Mouse (Mus musculus): Measurements from ENCODE around the gene Gm11937.
"Not testable (repeated sequence)": the region's sequence is repeated elsewhere in the genome, so short reads cannot be mapped to it uniquely, and the experiment has no call there.

The Gm11937 gene

GRCm38 (mm10) chr11:99610089-99610488, at the start of gene Gm11937:
Gm11937 (minus strand) TSS chr11:99610189.
- not testable (repeated sequence) for DNase-seq (ENCODE audit: low read depth, low spot score)

GRCm38 (mm10) chr11:99659256-99659655, 49.3 kb upstream of the Gm11937 start:
- no peak for DNase-seq (ENCODE audit: low read depth, low spot score)

- DNase-seq (ENCODE audit: low read depth, low spot score), result not testable (repeated sequence)
Measured at GRCm38 (mm10) chr11:99658467-99659010, 48.5 kb upstream of the Gm11937 start, which contains the start of gene Gm11563. Gm11563 (minus strand) TSS chr11:99658960.

- DNase-seq (ENCODE audit: low read depth, low spot score), result no peak
Measured at GRCm38 (mm10) chr11:99657051-99657450, 47.1 kb upstream of the Gm11937 start.

- no peak for DNase-seq (ENCODE audit: low read depth, low spot score)
Measured at GRCm38 (mm10) chr11:99650136-99650535, 40.1 kb upstream of the Gm11937 start, which contains the start of gene Gm11555. Gm11555 (minus strand) TSS chr11:99650236.

GRCm38 (mm10) chr11:99646444-99646843, 36.5 kb upstream of the Gm11937 start:
- DNase-seq (ENCODE audit: low read depth, low spot score), result no peak

- DNase-seq (ENCODE audit: low read depth, low spot score), result no peak
Measured at GRCm38 (mm10) chr11:99644351-99644750, 34.4 kb upstream of the Gm11937 start.

- not testable (repeated sequence) for DNase-seq (ENCODE audit: low read depth, low spot score)
Measured at GRCm38 (mm10) chr11:99643635-99644139, 33.7 kb upstream of the Gm11937 start, which contains the start of gene Krtap4-7. Krtap4-7 (minus strand) TSS chr11:99644089.

GRCm38 (mm10) chr11:99640926-99641325, 30.9 kb upstream of the Gm11937 start:
- DNase-seq (ENCODE audit: low read depth, low spot score), result no peak

- DNase-seq (ENCODE audit: low read depth, low spot score), result no peak
Measured at GRCm38 (mm10) chr11:99637086-99637485, 27.1 kb upstream of the Gm11937 start.

- DNase-seq (ENCODE audit: low read depth, low spot score), result no peak
Measured at GRCm38 (mm10) chr11:99634653-99635134, 24.7 kb upstream of the Gm11937 start, which contains the start of gene Krtap4-2. Krtap4-2 (minus strand) TSS chr11:99635084.

- DNase-seq (ENCODE audit: low read depth, low spot score), result no peak
Measured at GRCm38 (mm10) chr11:99633293-99633692, 23.3 kb upstream of the Gm11937 start.

- DNase-seq (ENCODE audit: low read depth, low spot score), result no peak
Measured at GRCm38 (mm10) chr11:99630890-99631289, 20.9 kb upstream of the Gm11937 start.

GRCm38 (mm10) chr11:99628138-99628537, 18.1 kb upstream of the Gm11937 start, which contains the start of gene Krtap4-1:
Krtap4-1 (minus strand) TSS chr11:99628238.
- no peak for DNase-seq (ENCODE audit: low read depth, low spot score)

- DNase-seq (ENCODE audit: low read depth, low spot score), result no peak
Measured at GRCm38 (mm10) chr11:99620335-99620734, 10.3 kb upstream of the Gm11937 start, which contains the start of gene Gm11562. Gm11562 (minus strand) TSS chr11:99620435.

- no peak for DNase-seq (ENCODE audit: low read depth, low spot score)
Measured at GRCm38 (mm10) chr11:99614796-99615363, 4.9 kb upstream of the Gm11937 start, which contains the start of gene Krtap2-4. Krtap2-4 (minus strand) TSS chr11:99614846.

GRCm38 (mm10) chr11:99609126-99609525, 863 bp downstream of the Gm11937 start:
- peak; percentile 0 for DNase-seq (ENCODE audit: low read depth, low spot score)

GRCm38 (mm10) chr11:99603208-99603607, 6.8 kb downstream of the Gm11937 start, which contains the start of gene Gm11938:
Gm11938 (minus strand) TSS chr11:99603308.
- DNase-seq (ENCODE audit: low read depth, low spot score), result not testable (repeated sequence)

GRCm38 (mm10) chr11:99597742-99598141, 12.2 kb downstream of the Gm11937 start, which contains the start of gene Krtap9-3:
Krtap9-3 (minus strand) TSS chr11:99598105.
- DNase-seq (ENCODE audit: low read depth, low spot score), result not testable (repeated sequence)

GRCm38 (mm10) chr11:99590981-99591380, 19.0 kb downstream of the Gm11937 start, which contains the start of gene Krtap1-3:
Krtap1-3 (minus strand) TSS chr11:99591339.
- DNase-seq (ENCODE audit: low read depth, low spot score), result no peak

GRCm38 (mm10) chr11:99585096-99585495, 24.9 kb downstream of the Gm11937 start:
- DNase-seq (ENCODE audit: low read depth, low spot score), result no peak

GRCm38 (mm10) chr11:99583245-99583704, 26.7 kb downstream of the Gm11937 start, which contains the start of gene Krtap1-4:
Krtap1-4 (minus strand) TSS chr11:99583654.
- DNase-seq (ENCODE audit: low read depth, low spot score), result no peak

Data from retina, adult 2 months (tissue).